In genomic region chr7:44604139-44604606, GRCm38 (mm10) we compare ENCODE assay signal across 8 mouse cellular contexts. TPM values are rescaled to one million over a fixed set of nuclear protein-coding genes. Genes with fewer than 3 reads are reported as not detected.
DNase-seq lines count a peak whose midpoint lies in the region; ATAC-seq and TF ChIP-seq lines count a peak whose summit lies in the region.

No protein-coding gene starts in this region.

- WGBS in embryonic facial prominence, embryonic 11.5 days, result under 1% methylated on average over 19 of the region's 25 CpGs
- under 1% methylated on average over 19 of the region's 25 CpGs for WGBS in midbrain, embryonic 12.5 days

- no peaks in the 10 kb centered on the region for H3K9me3 ChIP-seq in E14TG2a.4 (ENCODE audit: low read length)
- H3K9me3 ChIP-seq in embryonic facial prominence, embryonic 11.5 days (replicated peaks; ENCODE audit: control insufficient read depth, low read length), result no peaks in the 10 kb centered on the region
- H3K9me3 ChIP-seq in midbrain, embryonic 12.5 days, result 0 out of 2 replicates have a peak, but pooled peaks cover 3% of the 10 kb centered on the region

- H3K4me1 ChIP-seq in E14TG2a.4 (replicated peaks; ENCODE audit: low read depth, low read length), result peaks cover 90% of the 10 kb centered on the region
- H3K4me1 ChIP-seq in embryonic facial prominence, embryonic 11.5 days (ENCODE audit: control insufficient read depth, insufficient read depth, low read length), result peaks cover 2% of the 10 kb centered on the region; the same call in 1 of the 2 replicates
- peaks cover 35% of the 10 kb centered on the region for H3K4me1 ChIP-seq in midbrain, embryonic 12.5 days

- H3K27me3 ChIP-seq in E14TG2a.4 (ENCODE audit: insufficient read depth, low read length), result no peaks in the 10 kb centered on the region
- H3K27me3 ChIP-seq in embryonic facial prominence, embryonic 11.5 days (ENCODE audit: control insufficient read depth, insufficient read depth, low read length), result peaks cover 24% of the 10 kb centered on the region
- H3K27me3 ChIP-seq in midbrain, embryonic 12.5 days, result peaks cover 78% of the 10 kb centered on the region

- no peak overlapping the region for H3K27ac ChIP-seq in embryonic facial prominence, embryonic 11.5 days (replicated peaks; ENCODE audit: low read depth, low read length)
- H3K27ac ChIP-seq in midbrain, embryonic 12.5 days (replicated peaks), result no peak overlapping the region

- TF ChIP-seq CTCF in E14TG2a.4 (conservative IDR thresholded peaks at IDR 0.05; ENCODE audit: low read length), result no peak

- peak; percentile 68 for DNase-seq in cerebellum, adult 11 months
- no peak for DNase-seq in cerebellum, postnatal 4 days (ENCODE audit: low spot score in 2 of 2)
- DNase-seq in embryonic facial prominence, embryonic 11.5 days (ENCODE audit: low spot score), result peak; percentile 87
- peak; percentile 50 for DNase-seq in kidney, postnatal 10 days
- no peak for DNase-seq in ovary, adult 18-20 months (ENCODE audit: low spot score)

- H3K4me2 ChIP-seq in embryonic facial prominence, embryonic 11.5 days (ENCODE audit: low read depth, low read length), result peak overlapping the region; percentile 37
- H3K4me2 ChIP-seq in midbrain, embryonic 12.5 days (replicated peaks), result peak overlapping the region; percentile 52

- peak overlapping the region; percentile 81 for H3K4me3 ChIP-seq in E14TG2a.4 (replicated peaks; ENCODE audit: low read length)
- peak overlapping the region; percentile 10 for H3K4me3 ChIP-seq in embryonic facial prominence, embryonic 11.5 days (ENCODE audit: low read depth, low read length)
- peak overlapping the region; percentile 31 for H3K4me3 ChIP-seq in midbrain, embryonic 12.5 days

- H3K36me3 ChIP-seq in E14TG2a.4 (ENCODE audit: insufficient read depth, low read length), result peaks cover 37% of the 10 kb centered on the region
- no peaks in the 10 kb centered on the region for H3K36me3 ChIP-seq in embryonic facial prominence, embryonic 11.5 days (replicated peaks; ENCODE audit: control insufficient read depth, insufficient read depth, low read depth, low read length)
- no peaks in the 10 kb centered on the region for H3K36me3 ChIP-seq in midbrain, embryonic 12.5 days

- no peak overlapping the region for H3K9ac ChIP-seq in embryonic facial prominence, embryonic 11.5 days (replicated peaks; ENCODE audit: low read length)
- H3K9ac ChIP-seq in midbrain, embryonic 12.5 days (replicated peaks), result 0 out of 2 replicates have a peak overlapping the region, but pooled peaks have one; percentile 24

- peak; percentile 75 for ATAC-seq in embryonic facial prominence, embryonic 11.5 days (replicated peaks; ENCODE audit: insufficient number of reproducible peaks, low FRiP score, low TSS enrichment, low read depth)
- ATAC-seq in midbrain, embryonic 12.5 days (ENCODE audit: low FRiP score, low read depth), result peak; percentile 51
- no peak for ATAC-seq in CD4-positive, CD25-positive, alpha-beta regulatory T cell, adult 4 months

RNA-seq across cellular contexts. Expression of gene Kcnc3, which starts 13.7 kb away (rescaled TPM):
- polyA plus RNA-seq in embryonic facial prominence, embryonic 11.5 days (2014; fragmentation: Nextera tagmentation; extraction: Ambion mirVana), result 0.32 and 0.39 TPM in 2 replicates
- 2.3 and 2.6 TPM in 2 replicates for polyA plus RNA-seq in midbrain, embryonic 12.5 days (2016; fragmentation: Nextera tagmentation; extraction: Ambion mirVana)
- under 1 TPM in 1 of 2 experiments, not detected in 1; 0.42 TPM for polyA plus RNA-seq in CD4-positive, CD25-positive, alpha-beta regulatory T cell, adult 4 months (2017; shearing (Covaris generic))

RNA-seq across cellular contexts. Expression of gene Napsa, which starts 32.0 kb away (rescaled TPM):
- polyA plus RNA-seq in embryonic facial prominence, embryonic 11.5 days (2014; fragmentation: Nextera tagmentation; extraction: Ambion mirVana), result 0.70 and 0.88 TPM in 2 replicates
- polyA plus RNA-seq in midbrain, embryonic 12.5 days (2016; fragmentation: Nextera tagmentation; extraction: Ambion mirVana), result 0.45 and 0.60 TPM in 2 replicates
- polyA plus RNA-seq in CD4-positive, CD25-positive, alpha-beta regulatory T cell, adult 4 months (2017; shearing (Covaris generic)), result 1 to 10 TPM in 1 of 2 experiments, under 1 TPM in 1; 0.52 to 6.7 TPM

RNA-seq across cellular contexts. Expression of gene Nr1h2, which starts 50.4 kb away (rescaled TPM):
- 63.7 and 69.6 TPM in 2 replicates for polyA plus RNA-seq in embryonic facial prominence, embryonic 11.5 days (2014; fragmentation: Nextera tagmentation; extraction: Ambion mirVana)
- 78.2 and 80.3 TPM in 2 replicates for polyA plus RNA-seq in midbrain, embryonic 12.5 days (2016; fragmentation: Nextera tagmentation; extraction: Ambion mirVana)
- polyA plus RNA-seq in CD4-positive, CD25-positive, alpha-beta regulatory T cell, adult 4 months (2017; shearing (Covaris generic)), result 10 to 100 TPM; 42.2 to 57.7 TPM

RNA-seq across cellular contexts. Expression of gene Pold1, which starts 55.5 kb away (rescaled TPM):
- polyA plus RNA-seq in embryonic facial prominence, embryonic 11.5 days (2014; fragmentation: Nextera tagmentation; extraction: Ambion mirVana), result 56.3 and 61.4 TPM in 2 replicates
- 94.1 and 96.0 TPM in 2 replicates for polyA plus RNA-seq in midbrain, embryonic 12.5 days (2016; fragmentation: Nextera tagmentation; extraction: Ambion mirVana)
- polyA plus RNA-seq in CD4-positive, CD25-positive, alpha-beta regulatory T cell, adult 4 months (2017; shearing (Covaris generic)), result 10 to 100 TPM; 18.4 to 45.5 TPM

Comparison
In these comparisons a context has a peak if more than half of its experiments do, and no peak if none do; other contexts are left out.
1. DNase-seq: peak in cerebellum, adult 11 months (single experiment), embryonic facial prominence, embryonic 11.5 days (single experiment) and kidney, postnatal 10 days (single experiment); none in cerebellum, postnatal 4 days (0 of 2) and ovary, adult 18-20 months (single experiment).
2. H3K4me3 ChIP-seq: peak in every context shown above with its lines; median percentile 81 in E14TG2a.4; 31 in midbrain, embryonic 12.5 days; 10 in embryonic facial prominence, embryonic 11.5 days.